Mouse (Mus musculus) forebrain, embryonic 12.5 days (tissue): Measurements from ENCODE around the gene Psmb8. TPM values are rescaled to one million over a fixed set of nuclear protein-coding genes. Genes with fewer than 3 reads are reported as not detected.
"Not testable (repeated sequence)": the region's sequence is repeated elsewhere in the genome, so short reads cannot be mapped to it uniquely, and the experiment has no call there.

Source experiments
- ATAC-seq: fragments of 200-750 bp; cut with Nextera tagmentation; 2 replicates; pipeline ENCODE4 v1.8.0; 2017; ENCODE audit warnings: moderate TSS enrichment; ENCODE audit not compliant: low FRiP score
- H3K27ac ChIP-seq: fragments of 300-500 bp; sonication (generic); 2 replicates; pipeline ENCODE4 v1.5.1; 2016; ENCODE audit warnings: mild to moderate bottlenecking
- H3K27me3 ChIP-seq: fragments of 300-500 bp; sonication (generic); 2 replicates; pipeline ENCODE4 v1.6.1; 2016; ENCODE audit warnings: mild to moderate bottlenecking
- H3K36me3 ChIP-seq: fragments of 300-500 bp; sonication (generic); replicated peaks from 2 replicates; pipeline ENCODE4 v1.6.1; 2016; ENCODE audit warnings: mild to moderate bottlenecking
- H3K4me1 ChIP-seq: fragments of 300-500 bp; sonication (generic); 2 replicates; pipeline ENCODE4 v1.6.1; 2016
- H3K4me2 ChIP-seq: fragments of 300-500 bp; sonication (generic); 2 replicates; pipeline ENCODE4 v1.6.1; 2016; ENCODE audit warnings: mild to moderate bottlenecking, moderate library complexity
- H3K4me3 ChIP-seq: fragments of 300-500 bp; sonication (generic); replicated peaks from 2 replicates; pipeline ENCODE4 v1.5.1; 2016; ENCODE audit warnings: mild to moderate bottlenecking
- H3K9ac ChIP-seq: fragments of 300-500 bp; sonication (generic); 2 replicates; pipeline ENCODE4 v1.6.1; 2016; ENCODE audit warnings: mild to moderate bottlenecking
- H3K9me3 ChIP-seq: fragments of 300-500 bp; sonication (generic); 2 replicates; pipeline ENCODE4 v1.6.1; 2016
- WGBS: fragments of 180-500 bp; shearing (Covaris S2); methylation state at CpG from one replicate; pipeline ENCODE4 v1.1.7; 2016; 5-methylcytosine and 5-hydroxymethylcytosine counted together
- polyA plus RNA-seq: library from polyadenylated mRNA; unstranded; fragments of >200 nt; fragmentation: Nextera tagmentation; extraction: Ambion mirVana; gene quantifications from 2 replicates; pipeline ENCODE4 v1.2.1, GENCODE M21; 2016

Psmb8 gene
- polyA plus RNA-seq, 1 experiment from 2014 or later, result 1.7 TPM

DNA sequence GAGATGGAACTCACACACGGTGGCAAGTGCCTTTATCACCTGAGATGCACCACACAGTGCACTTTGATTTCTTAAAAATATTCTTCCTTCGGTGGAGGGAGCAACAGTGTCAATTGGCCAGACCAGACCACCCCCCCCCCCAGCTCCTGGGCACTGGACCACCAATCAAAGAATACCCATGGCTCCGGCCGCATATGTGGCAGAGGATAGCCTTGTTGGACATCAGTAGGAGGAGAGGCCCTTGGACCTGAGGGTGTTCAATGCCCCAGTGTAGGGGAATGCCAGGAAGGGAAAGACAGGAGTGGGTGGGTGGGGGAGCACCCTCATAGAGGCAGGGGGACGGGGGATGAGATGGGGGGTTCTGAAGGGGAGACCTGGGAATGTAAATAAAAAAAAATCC is 9.2 kb downstream of the Psmb8 start:
- no peaks in the 10 kb centered on the region for H3K9me3 ChIP-seq
- ATAC-seq, result no peak
- WGBS, result 87% methylated on average over 5 of the region's 5 CpGs
- no peak overlapping the region for H3K27ac ChIP-seq
- no peak overlapping the region for H3K9ac ChIP-seq
- peaks cover 80% of the 10 kb centered on the region for H3K27me3 ChIP-seq
- H3K4me1 ChIP-seq, result peaks cover 6% of the 10 kb centered on the region; the same call in 1 of the 2 replicates
- H3K4me2 ChIP-seq, result no peak overlapping the region
- no peak overlapping the region for H3K4me3 ChIP-seq
- H3K36me3 ChIP-seq, result no peaks in the 10 kb centered on the region

DNA sequence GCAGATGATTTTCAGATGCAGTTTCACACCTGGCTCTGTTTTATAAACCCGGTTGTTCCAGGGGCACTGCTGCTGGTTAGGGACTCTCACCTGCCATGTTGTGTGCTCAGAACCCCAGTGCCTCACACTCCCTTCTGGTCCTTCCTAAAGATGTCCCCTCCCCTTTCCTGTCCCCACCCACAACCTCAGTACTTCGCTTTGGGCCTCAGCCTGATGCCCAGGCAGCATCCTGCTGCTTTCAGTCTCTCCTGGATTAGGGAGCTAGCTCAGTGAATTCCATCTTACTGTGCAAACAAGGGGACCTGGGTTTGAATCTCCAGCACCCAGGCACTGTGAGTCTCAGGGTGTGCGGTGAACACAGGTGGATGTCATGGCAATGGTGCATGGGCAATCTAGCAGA is 9.9 kb downstream of the Psmb8 start:
- H3K9ac ChIP-seq, result no peak overlapping the region
- no peak for ATAC-seq
- H3K4me2 ChIP-seq, result no peak overlapping the region
- no peak overlapping the region for H3K4me3 ChIP-seq
- WGBS, result 69% methylated on average over 3 of the region's 3 CpGs
- no peaks in the 10 kb centered on the region for H3K9me3 ChIP-seq
- H3K4me1 ChIP-seq, result peaks cover 7% of the 10 kb centered on the region; the same call in 1 of the 2 replicates
- peaks cover 85% of the 10 kb centered on the region for H3K27me3 ChIP-seq
- H3K36me3 ChIP-seq, result no peaks in the 10 kb centered on the region
- no peak overlapping the region for H3K27ac ChIP-seq

DNA sequence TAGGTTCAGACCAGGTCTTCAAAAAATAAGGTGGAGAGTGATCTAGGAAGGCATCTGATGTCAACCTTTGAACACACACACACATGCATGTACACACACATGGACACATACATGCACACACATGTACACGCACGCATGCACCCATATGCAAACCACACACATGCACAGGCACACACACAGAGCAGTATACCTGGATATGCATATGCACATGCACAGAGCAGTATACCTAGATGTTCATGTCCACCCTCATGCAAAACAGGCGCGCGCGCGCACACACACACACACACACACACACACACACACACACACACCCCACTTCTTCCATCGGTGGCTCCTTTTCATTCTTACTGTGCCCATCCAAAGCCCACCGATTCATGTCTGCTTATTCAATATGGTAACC is 10.3 kb downstream of the Psmb8 start:
- Histone ChIP-seq H3K27ac (no peak overlapping the region), H3K27me3 (peaks cover 87% of the 10 kb centered on the region), H3K9me3 (no peaks in the 10 kb centered on the region), H3K4me2 (no peak overlapping the region), H3K4me1 (peaks cover 7% of the 10 kb centered on the region; the same call in 1 of the 2 replicates), H3K36me3 (no peaks in the 10 kb centered on the region), H3K9ac (no peak overlapping the region), H3K4me3 (no peak overlapping the region)
- over 99% methylated on average over 9 of the region's 9 CpGs for WGBS
- no peak for ATAC-seq

DNA sequence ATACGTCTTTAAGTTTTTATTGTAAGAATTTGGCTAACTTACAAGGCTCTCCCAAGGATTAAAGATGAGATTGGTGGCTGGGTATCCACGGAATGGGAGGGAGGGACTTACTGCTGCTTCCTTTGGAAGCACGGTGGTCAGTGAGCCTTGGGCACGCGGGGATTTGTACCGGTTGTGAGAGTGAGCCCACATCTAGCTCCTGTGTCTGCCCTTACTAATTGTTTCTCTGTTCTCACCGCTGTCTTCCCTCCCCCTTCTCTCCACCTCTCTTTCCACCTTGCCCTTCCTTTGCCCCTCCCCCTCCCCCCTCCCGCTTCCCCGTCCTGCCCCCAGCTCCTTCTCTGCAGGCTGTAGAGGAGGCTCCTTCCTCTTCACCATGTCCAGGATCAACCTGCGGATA is 10.9 kb downstream of the Psmb8 start:
- 24% methylated on average over 10 of the region's 10 CpGs for WGBS
- ATAC-seq, result no peak
- no peaks in the 10 kb centered on the region for H3K36me3 ChIP-seq
- no peak overlapping the region for H3K9ac ChIP-seq
- no peak overlapping the region for H3K4me3 ChIP-seq
- no peak overlapping the region for H3K27ac ChIP-seq
- peaks cover 87% of the 10 kb centered on the region for H3K27me3 ChIP-seq
- H3K4me1 ChIP-seq, result peaks cover 7% of the 10 kb centered on the region; the same call in 1 of the 2 replicates
- no peaks in the 10 kb centered on the region for H3K9me3 ChIP-seq
- no peak overlapping the region for H3K4me2 ChIP-seq

DNA sequence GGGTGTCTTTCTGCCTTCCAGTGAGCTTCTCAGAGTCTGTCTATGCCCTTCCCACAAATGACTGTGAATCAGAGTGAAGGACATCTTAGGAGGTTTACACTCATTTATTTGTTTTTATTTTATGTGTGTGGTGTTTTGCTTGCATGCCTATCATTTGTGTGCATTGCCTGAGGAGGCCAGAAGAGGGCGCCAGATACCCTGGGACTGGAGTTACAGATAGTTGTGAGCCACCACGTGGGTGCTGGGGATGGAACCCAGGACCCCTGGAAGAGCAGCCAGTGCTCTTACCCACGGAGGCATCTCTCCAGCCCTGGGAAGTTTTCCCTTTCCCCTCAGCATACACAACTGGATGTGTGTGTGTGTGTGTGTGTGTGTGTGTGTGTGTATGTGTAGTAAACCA is 12.2 kb downstream of the Psmb8 start:
- Histone ChIP-seq H3K36me3 (no peaks in the 10 kb centered on the region), H3K27me3 (peaks cover 92% of the 10 kb centered on the region), H3K4me2 (no peak overlapping the region), H3K9me3 (no peaks in the 10 kb centered on the region), H3K4me3 (no peak overlapping the region), H3K27ac (no peak overlapping the region), H3K4me1 (peaks cover 6% of the 10 kb centered on the region; the same call in 1 of the 2 replicates), H3K9ac (no peak overlapping the region)
- 39% methylated on average over 3 of the region's 3 CpGs for WGBS
- ATAC-seq, result no peak

DNA sequence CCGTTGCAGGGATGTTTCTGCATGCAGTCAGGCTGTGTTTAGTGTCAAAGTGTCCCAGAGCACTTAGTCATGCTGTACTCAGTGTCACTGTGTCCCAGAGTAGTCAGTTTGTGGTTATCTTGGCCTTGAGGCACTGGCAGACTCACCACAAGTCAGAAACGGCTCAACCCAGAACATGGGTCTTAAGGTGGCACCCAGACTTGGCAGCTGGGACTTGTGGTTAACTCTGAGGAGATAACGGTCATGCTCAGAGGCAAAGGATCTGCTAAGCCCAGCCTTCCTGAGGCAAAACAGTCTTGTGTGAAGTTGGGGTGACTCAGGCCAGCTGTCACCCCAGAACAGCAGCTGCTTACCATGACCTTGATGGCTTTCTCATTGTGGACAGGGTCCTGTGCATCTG is 13.1 kb downstream of the Psmb8 start:
- no peak overlapping the region for H3K9ac ChIP-seq
- H3K9me3 ChIP-seq, result no peaks in the 10 kb centered on the region
- H3K27me3 ChIP-seq, result peaks cover 92% of the 10 kb centered on the region
- H3K27ac ChIP-seq, result no peak overlapping the region
- H3K36me3 ChIP-seq, result no peaks in the 10 kb centered on the region
- 73% methylated on average over 3 of the region's 3 CpGs for WGBS
- ATAC-seq, result no peak
- H3K4me3 ChIP-seq, result no peak overlapping the region
- H3K4me1 ChIP-seq, result 0 out of 2 replicates have a peak, but pooled peaks cover 3% of the 10 kb centered on the region
- no peak overlapping the region for H3K4me2 ChIP-seq

DNA sequence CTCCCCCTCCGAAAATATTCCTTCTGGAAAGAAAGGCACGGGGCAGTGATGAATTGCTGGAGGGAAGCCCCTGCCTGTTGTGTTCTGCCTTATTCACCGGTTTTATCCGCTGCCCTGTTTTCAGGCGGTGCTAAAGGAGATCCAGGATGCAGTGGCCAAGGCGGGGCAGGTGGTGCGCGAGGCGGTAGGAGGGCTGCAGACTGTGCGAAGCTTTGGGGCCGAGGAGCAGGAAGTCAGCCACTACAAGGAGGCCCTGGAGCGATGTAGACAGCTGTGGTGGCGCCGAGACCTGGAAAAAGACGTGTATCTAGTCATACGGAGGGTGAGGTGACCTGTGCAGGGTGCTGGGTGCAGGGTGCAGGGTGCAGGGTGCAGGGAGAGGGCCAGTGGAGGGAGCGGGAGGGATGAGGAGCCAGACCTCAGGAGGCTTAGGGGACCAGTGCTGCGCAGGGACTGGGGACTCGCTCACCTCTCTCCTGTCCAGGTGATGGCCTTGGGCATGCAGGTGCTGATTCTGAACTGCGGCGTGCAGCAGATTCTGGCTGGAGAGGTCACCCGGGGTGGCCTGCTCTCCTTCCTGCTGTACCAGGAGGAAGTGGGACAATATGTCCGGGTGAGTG is 14.3 kb downstream of the Psmb8 start:
- ATAC-seq, result no peak
- Histone ChIP-seq H3K27me3 (peaks cover 83% of the 10 kb centered on the region), H3K36me3 (no peaks in the 10 kb centered on the region), H3K4me3 (no peak overlapping the region), H3K4me1 (0 out of 2 replicates have a peak, but pooled peaks cover 3% of the 10 kb centered on the region), H3K9ac (no peak overlapping the region), H3K9me3 (no peaks in the 10 kb centered on the region), H3K27ac (no peak overlapping the region), H3K4me2 (no peak overlapping the region)
- 18% methylated on average over 23 of the region's 23 CpGs for WGBS

DNA sequence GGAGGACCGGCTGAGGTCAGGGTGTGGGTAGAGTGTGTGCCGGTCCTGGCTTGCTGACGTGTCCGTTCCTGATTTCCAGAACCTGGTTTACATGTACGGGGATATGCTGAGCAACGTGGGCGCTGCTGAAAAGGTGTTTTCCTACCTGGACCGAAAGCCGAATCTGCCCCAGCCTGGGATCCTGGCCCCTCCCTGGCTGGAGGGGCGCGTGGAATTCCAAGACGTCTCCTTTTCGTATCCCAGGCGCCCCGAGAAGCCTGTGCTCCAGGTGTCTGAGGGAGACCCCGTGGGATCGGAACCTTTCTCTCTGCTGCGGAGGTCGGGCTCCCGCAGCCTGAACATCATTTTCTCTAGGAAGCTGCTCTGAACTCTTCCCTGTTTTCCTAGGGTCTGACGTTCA is 16.4 kb downstream of the Psmb8 start:
- peaks cover 69% of the 10 kb centered on the region for H3K27me3 ChIP-seq
- ATAC-seq, result no peak
- no peaks in the 10 kb centered on the region for H3K36me3 ChIP-seq

DNA sequence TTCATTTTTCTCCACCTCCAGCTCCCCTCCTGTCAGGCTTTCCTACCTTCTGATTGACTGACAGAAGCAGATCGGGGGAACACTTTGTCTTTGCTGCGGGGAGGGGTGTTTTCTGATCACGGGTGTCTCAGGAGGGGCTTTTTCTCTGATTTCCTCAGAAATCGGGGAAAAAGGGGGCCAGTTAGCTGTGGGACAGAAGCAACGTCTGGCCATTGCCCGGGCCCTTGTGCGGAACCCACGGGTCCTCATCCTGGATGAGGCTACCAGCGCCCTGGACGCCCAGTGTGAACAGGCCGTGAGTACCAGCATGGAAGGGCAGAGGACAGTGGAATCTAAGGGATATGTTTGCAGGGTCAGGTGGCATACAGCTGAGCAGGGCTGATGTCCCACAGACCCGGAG is 17.7 kb downstream of the Psmb8 start:
- ATAC-seq, result no peak
- H3K27me3 ChIP-seq, result peaks cover 58% of the 10 kb centered on the region
- no peak overlapping the region for H3K27ac ChIP-seq
- no peak overlapping the region for H3K9ac ChIP-seq
- H3K4me1 ChIP-seq, result 0 out of 2 replicates have a peak, but pooled peaks cover 3% of the 10 kb centered on the region
- no peaks in the 10 kb centered on the region for H3K9me3 ChIP-seq
- WGBS, result 84% methylated on average over 12 of the region's 12 CpGs
- H3K4me3 ChIP-seq, result no peak overlapping the region
- H3K4me2 ChIP-seq, result no peak overlapping the region
- H3K36me3 ChIP-seq, result no peaks in the 10 kb centered on the region

More for the DNA sequence above, 16.4 kb downstream of the Psmb8 start:
- 39% methylated on average over 21 of the region's 21 CpGs for WGBS
- 0 out of 2 replicates have a peak, but pooled peaks cover 3% of the 10 kb centered on the region for H3K4me1 ChIP-seq
- no peak overlapping the region for H3K4me3 ChIP-seq
- no peaks in the 10 kb centered on the region for H3K9me3 ChIP-seq
- H3K27ac ChIP-seq, result no peak overlapping the region
- no peak overlapping the region for H3K4me2 ChIP-seq
- no peak overlapping the region for H3K9ac ChIP-seq

DNA sequence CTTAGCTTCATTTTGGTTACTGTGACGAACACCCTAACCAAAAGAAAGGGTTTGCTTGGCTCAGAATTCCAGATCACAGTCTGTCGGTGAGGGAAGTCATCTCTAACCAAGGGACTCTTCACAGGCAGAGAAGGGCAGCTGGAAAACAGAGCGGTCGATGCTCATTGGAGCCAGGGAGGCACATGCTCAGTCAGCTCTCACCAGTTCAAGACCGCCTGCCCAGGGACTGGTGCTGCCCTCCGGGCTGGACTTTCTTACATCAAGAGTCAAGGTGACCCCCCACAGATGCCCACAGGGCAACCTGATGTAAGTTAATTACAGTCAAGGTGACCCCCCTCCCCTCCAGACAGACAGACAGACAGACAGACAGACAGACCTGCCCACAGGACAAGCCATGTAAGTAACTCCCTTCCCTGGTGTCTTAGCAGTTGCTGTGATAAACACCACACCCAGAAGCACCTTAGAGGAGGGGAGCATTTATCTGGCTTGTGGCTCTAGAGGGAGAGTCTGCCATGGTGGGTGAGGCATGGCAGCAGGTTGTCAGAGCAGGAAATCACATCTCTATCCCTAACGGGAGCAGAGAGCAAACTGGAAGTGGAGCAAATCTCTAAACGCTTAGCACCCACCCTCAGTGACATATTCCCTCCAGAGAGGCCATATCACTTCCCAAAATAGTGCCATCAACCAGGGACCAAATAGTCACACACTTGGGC is 19.9 kb downstream of the Psmb8 start:
- ATAC-seq, result no peak
- Histone ChIP-seq H3K27ac (no peak overlapping the region), H3K4me2 (no peak overlapping the region), H3K27me3 (peaks cover 36% of the 10 kb centered on the region), H3K4me1 (no peaks in the 10 kb centered on the region), H3K9me3 (no peaks in the 10 kb centered on the region), H3K9ac (no peak overlapping the region), H3K4me3 (no peak overlapping the region), H3K36me3 (no peaks in the 10 kb centered on the region)
- 85% methylated on average over 8 of the region's 8 CpGs for WGBS

DNA sequence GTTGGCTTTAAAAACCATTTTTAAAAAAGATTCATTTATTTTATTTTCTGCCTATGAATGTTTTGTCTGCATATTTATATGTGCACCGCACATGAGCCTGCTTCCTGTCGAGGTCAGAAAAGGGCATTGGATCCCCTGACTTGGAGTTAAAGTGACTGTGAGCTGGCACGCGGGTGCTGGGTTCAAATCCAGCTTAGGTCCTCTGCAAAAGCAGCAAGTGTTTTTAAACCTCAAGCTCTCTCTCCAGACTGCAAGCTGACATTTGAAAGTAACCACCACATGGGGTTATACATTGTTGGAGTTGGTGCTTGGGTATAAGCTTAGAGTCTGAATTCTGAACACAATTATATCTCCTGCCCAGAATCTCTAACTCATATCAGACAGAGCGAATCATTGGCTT is 20.5 kb downstream of the Psmb8 start:
- Histone ChIP-seq H3K9me3 (no peaks in the 10 kb centered on the region), H3K4me2 (no peak overlapping the region), H3K36me3 (no peaks in the 10 kb centered on the region), H3K9ac (no peak overlapping the region), H3K27ac (no peak overlapping the region), H3K4me1 (no peaks in the 10 kb centered on the region), H3K27me3 (peaks cover 29% of the 10 kb centered on the region), H3K4me3 (no peak overlapping the region)
- WGBS, result 90% methylated on average over 5 of the region's 5 CpGs
- ATAC-seq, result no peak

DNA sequence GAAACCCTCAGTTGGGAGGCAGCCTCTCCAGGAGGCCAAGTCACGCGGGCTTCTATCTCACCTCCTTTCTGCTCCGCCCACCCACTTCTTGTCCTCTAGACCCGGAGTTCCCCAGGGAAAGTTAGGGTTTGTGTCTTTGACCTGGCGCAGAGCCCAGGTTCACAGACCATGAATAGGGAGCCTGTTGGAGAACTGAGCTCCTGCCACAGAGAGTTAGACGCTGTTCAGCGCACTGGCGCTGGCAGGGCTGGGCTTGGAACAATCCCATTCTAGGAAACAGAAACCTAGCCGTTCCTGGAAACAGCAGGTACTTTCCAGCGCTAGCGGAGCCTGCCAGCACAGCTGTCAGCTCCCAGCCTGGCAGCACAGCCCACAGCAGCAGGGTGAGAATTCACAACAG is 21.2 kb downstream of the Psmb8 start:
- no peak overlapping the region for H3K9ac ChIP-seq
- peaks cover 23% of the 10 kb centered on the region for H3K27me3 ChIP-seq
- H3K9me3 ChIP-seq, result no peaks in the 10 kb centered on the region
- ATAC-seq, result no peak
- H3K36me3 ChIP-seq, result no peaks in the 10 kb centered on the region
- no peak overlapping the region for H3K27ac ChIP-seq
- 84% methylated on average over 11 of the region's 11 CpGs for WGBS
- H3K4me3 ChIP-seq, result no peak overlapping the region
- H3K4me1 ChIP-seq, result no peaks in the 10 kb centered on the region
- H3K4me2 ChIP-seq, result no peak overlapping the region

DNA sequence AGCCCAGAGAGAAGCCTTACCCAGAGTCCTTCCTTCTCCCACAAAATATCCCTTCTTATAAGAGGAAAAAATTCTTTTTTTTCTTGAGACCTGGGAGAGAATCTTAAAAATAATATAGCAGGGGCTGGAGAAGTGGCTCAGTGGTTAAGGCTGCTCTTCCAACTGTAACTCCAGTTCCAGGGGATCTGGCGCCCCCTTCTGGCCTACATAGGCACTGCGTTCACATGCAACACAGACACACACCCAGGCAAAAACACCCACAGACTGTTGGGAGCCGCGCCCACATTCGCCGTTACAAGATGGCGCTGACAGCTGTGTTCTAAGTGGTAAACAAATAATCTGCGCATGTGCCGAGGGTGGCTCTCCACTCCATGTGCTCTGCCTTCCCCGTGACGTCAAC is 21.6 kb downstream of the Psmb8 start:
- H3K27ac ChIP-seq, H3K9me3 ChIP-seq, H3K9ac ChIP-seq, H3K36me3 ChIP-seq, ATAC-seq, H3K4me1 ChIP-seq, H3K4me2 ChIP-seq, H3K4me3 ChIP-seq: not testable (repeated sequence)
- WGBS, result 89% methylated on average over 9 of the region's 11 CpGs
- H3K27me3 ChIP-seq, result peaks cover 18% of the 10 kb centered on the region
